Mouse (Mus musculus) liver, embryonic 16.5 days (tissue): ENCODE measurements around the gene Cyp2ab1. TPM values are rescaled to one million over a fixed set of nuclear protein-coding genes. Genes with fewer than 3 reads are reported as not detected.

ENCODE experiments used
- ATAC-seq: fragments of 200-750 bp; cut with Nextera tagmentation; 2 replicates; pipeline ENCODE4 v1.8.0; 2017; ENCODE audit warnings: low read depth, mild to moderate bottlenecking, moderate number of reproducible peaks, moderate library complexity
- H3K27ac ChIP-seq: fragments of 300-500 bp; sonication (generic); 2 replicates; pipeline ENCODE4 v1.5.1; 2014; ENCODE audit warnings: mild to moderate bottlenecking, low read length
- H3K27me3 ChIP-seq: fragments of 300-500 bp; sonication (generic); 2 replicates; pipeline ENCODE4 v1.6.1; 2014; ENCODE audit warnings: low read depth, low read length, mixed read lengths; ENCODE audit not compliant: control insufficient read depth, insufficient read depth
- H3K36me3 ChIP-seq: fragments of 300-500 bp; sonication (generic); 2 replicates; pipeline ENCODE4 v1.6.1; 2014; ENCODE audit warnings: mild to moderate bottlenecking; ENCODE audit not compliant: control insufficient read depth, insufficient read depth
- H3K4me1 ChIP-seq: fragments of 300-500 bp; sonication (generic); 2 replicates; pipeline ENCODE4 v1.6.1; 2014; ENCODE audit warnings: low read depth, low read length, mixed read lengths; ENCODE audit not compliant: control insufficient read depth
- H3K4me2 ChIP-seq: fragments of 300-500 bp; sonication (generic); 2 replicates; pipeline ENCODE4 v1.6.1; 2014; ENCODE audit warnings: low read depth, low read length, mixed read lengths
- H3K4me3 ChIP-seq: fragments of 300-500 bp; sonication (generic); 2 replicates; pipeline ENCODE4 v1.5.1; 2014; ENCODE audit warnings: low read depth, mild to moderate bottlenecking, low read length
- H3K9ac ChIP-seq: fragments of 300-500 bp; sonication (generic); 2 replicates; pipeline ENCODE4 v1.6.1; 2014; ENCODE audit warnings: low read depth, low read length
- H3K9me3 ChIP-seq: fragments of 300-500 bp; sonication (generic); replicated peaks from 2 replicates; pipeline ENCODE4 v1.6.1; 2016; ENCODE audit warnings: low read length; ENCODE audit not compliant: control insufficient read depth
- WGBS: fragments of 180-500 bp; shearing (Covaris S2); extraction: QIAGEN DNeasy Blood & Tissue Kit; methylation state at CpG from one replicate; pipeline ENCODE4 v1.1.7; 2014; ENCODE audit not compliant: insufficient replicate concordance; 5-methylcytosine and 5-hydroxymethylcytosine counted together
- polyA plus RNA-seq: library from polyadenylated mRNA; unstranded; fragments of >200 nt; fragmentation: Nextera tagmentation; extraction: Ambion mirVana; gene quantifications from 2 replicates; pipeline ENCODE4 v1.2.1, GENCODE M21; 2015

Gene Cyp2ab1
- polyA plus RNA-seq, 1 experiment from 2014 or later, result not detected

GRCm38 (mm10) chr16:20301770-20302649 lies 23.2 kb downstream of the Cyp2ab1 start, which contains the start of gene Parl:
Parl (minus strand) TSS chr16:20302387.
- under 1% methylated on average over 50 of the region's 52 CpGs for WGBS
- H3K4me3 ChIP-seq, result peak within 1 kb of the TSS; percentile 83
- H3K4me2 ChIP-seq, result peak within 1 kb of the TSS; percentile 89
- H3K36me3 ChIP-seq, result no peaks in the 10 kb centered on the region
- peak within 1 kb of the TSS; percentile 73 for H3K27ac ChIP-seq
- peak within 1 kb of the TSS; percentile 80 for H3K9ac ChIP-seq
- ATAC-seq, result peak; percentile 93
- peaks cover 19% of the 10 kb centered on the region for H3K4me1 ChIP-seq
- H3K27me3 ChIP-seq, result no peaks in the 10 kb centered on the region
- no peaks in the 10 kb centered on the region for H3K9me3 ChIP-seq

DNA sequence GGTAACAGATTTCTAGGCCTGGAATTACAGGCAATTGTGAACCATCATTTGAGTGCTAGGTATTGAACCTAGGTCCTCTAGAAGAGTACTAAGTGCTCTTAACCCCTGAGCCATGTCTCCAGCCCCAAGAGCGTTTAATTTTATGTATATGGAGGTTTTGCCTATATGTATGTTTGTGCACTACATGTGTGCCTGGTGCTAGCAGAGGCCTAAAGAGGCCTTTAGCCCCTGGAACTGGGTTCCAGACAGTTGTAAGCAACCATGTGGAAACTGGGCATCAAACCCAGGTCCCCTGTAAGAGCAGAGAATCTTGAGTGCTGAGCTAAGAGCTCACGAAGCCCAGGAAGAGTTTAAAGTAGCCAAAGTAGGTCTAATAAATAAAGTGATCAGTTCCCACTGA lies 25.1 kb downstream of the Cyp2ab1 start:
- ATAC-seq, result no peak
- Histone ChIP-seq H3K9me3 (no peaks in the 10 kb centered on the region), H3K4me3 (no peak overlapping the region), H3K4me1 (peaks cover 19% of the 10 kb centered on the region), H3K9ac (no peak overlapping the region), H3K4me2 (no peak overlapping the region), H3K36me3 (peaks cover 5% of the 10 kb centered on the region; the same call in 1 of the 2 replicates), H3K27ac (no peak overlapping the region), H3K27me3 (no peaks in the 10 kb centered on the region)
- WGBS, result 88% methylated on average over 2 of the region's 2 CpGs

GRCm38 (mm10) chr16:20280238-20280637 lies 45.0 kb downstream of the Cyp2ab1 start:
- H3K9me3 ChIP-seq, result no peaks in the 10 kb centered on the region
- H3K4me1 ChIP-seq, result no peaks in the 10 kb centered on the region
- no peak overlapping the region for H3K4me3 ChIP-seq
- H3K27me3 ChIP-seq, result no peaks in the 10 kb centered on the region
- H3K36me3 ChIP-seq, result peaks cover 4% of the 10 kb centered on the region
- H3K27ac ChIP-seq, result no peak overlapping the region
- 0 out of 2 replicates have a peak, but pooled peaks have one; percentile 27 for ATAC-seq
- WGBS, result 59% methylated on average over 4 of the region's 4 CpGs
- H3K4me2 ChIP-seq, result no peak overlapping the region
- no peak overlapping the region for H3K9ac ChIP-seq

GRCm38 (mm10) chr16:20279395-20279794 lies 45.8 kb downstream of the Cyp2ab1 start:
- WGBS, result 75% methylated on average over 5 of the region's 5 CpGs
- H3K9me3 ChIP-seq, result no peaks in the 10 kb centered on the region
- H3K27ac ChIP-seq, result no peak overlapping the region
- no peaks in the 10 kb centered on the region for H3K27me3 ChIP-seq
- no peak overlapping the region for H3K9ac ChIP-seq
- no peaks in the 10 kb centered on the region for H3K4me1 ChIP-seq
- no peak for ATAC-seq
- H3K36me3 ChIP-seq, result peaks cover 4% of the 10 kb centered on the region
- H3K4me3 ChIP-seq, result no peak overlapping the region
- H3K4me2 ChIP-seq, result no peak overlapping the region

- no peaks in the 10 kb centered on the region for H3K4me1 ChIP-seq
- no peak overlapping the region for H3K27ac ChIP-seq
- ATAC-seq, result no peak
- H3K4me3 ChIP-seq, result no peak overlapping the region
- H3K9me3 ChIP-seq, result no peaks in the 10 kb centered on the region
- no peaks in the 10 kb centered on the region for H3K36me3 ChIP-seq
- H3K27me3 ChIP-seq, result no peaks in the 10 kb centered on the region
- WGBS, result 14% methylated on average over 3 of the region's 3 CpGs
- H3K9ac ChIP-seq, result no peak overlapping the region
- H3K4me2 ChIP-seq, result no peak overlapping the region
Observed at GRCm38 (mm10) chr16:20272994-20273393, 52.2 kb downstream of the Cyp2ab1 start.

DNA sequence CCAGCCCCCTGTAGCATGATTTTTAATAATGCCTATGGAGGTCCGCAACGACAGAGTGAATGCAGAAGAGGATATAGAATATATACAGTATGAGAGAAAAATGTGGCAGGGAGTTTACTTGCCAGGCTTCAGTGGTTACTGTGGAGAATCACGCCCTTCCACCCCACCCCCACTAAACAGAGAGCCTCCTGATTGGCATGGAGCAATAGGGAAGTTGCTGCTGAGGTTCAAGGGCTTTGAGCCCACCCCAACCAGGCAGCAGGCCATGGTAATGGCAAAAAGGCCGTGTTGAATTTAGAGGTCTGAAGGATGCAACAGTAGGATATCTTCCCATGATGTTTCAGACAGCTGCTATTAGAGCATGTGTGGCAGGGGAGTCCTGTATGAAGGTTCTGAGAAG lies 53.9 kb downstream of the Cyp2ab1 start:
- WGBS, result 43% methylated on average over 4 of the region's 4 CpGs
- Histone ChIP-seq H3K4me2 (no peak overlapping the region), H3K27me3 (no peaks in the 10 kb centered on the region), H3K36me3 (no peaks in the 10 kb centered on the region), H3K4me3 (no peak overlapping the region), H3K4me1 (no peaks in the 10 kb centered on the region), H3K27ac (no peak overlapping the region), H3K9ac (no peak overlapping the region), H3K9me3 (no peaks in the 10 kb centered on the region)
- ATAC-seq, result no peak

- Histone ChIP-seq H3K4me3 (no peak overlapping the region), H3K4me1 (no peaks in the 10 kb centered on the region), H3K4me2 (no peak overlapping the region), H3K9me3 (no peaks in the 10 kb centered on the region), H3K27me3 (no peaks in the 10 kb centered on the region), H3K36me3 (no peaks in the 10 kb centered on the region), H3K9ac (no peak overlapping the region), H3K27ac (no peak overlapping the region)
- 64% methylated on average over 7 of the region's 7 CpGs for WGBS
- ATAC-seq, result no peak
Observed at GRCm38 (mm10) chr16:20265089-20265488, 60.1 kb downstream of the Cyp2ab1 start.

Other genes starting within 250 kb of the Cyp2ab1 start
- gene Klhl24, start 227.9 kb downstream of the Cyp2ab1 start, polyA plus RNA-seq, result 5.9 and 7.1 TPM in 2 replicates
- 3.8 and 4.4 TPM in 2 replicates for gene Yeats2, start 184.3 kb downstream of the Cyp2ab1 start, polyA plus RNA-seq
- 0.05 TPM in 1 of 2 replicates, not detected in the other for gene Map6d1, start 84.0 kb downstream of the Cyp2ab1 start, polyA plus RNA-seq
- 32.8 and 34.7 TPM in 2 replicates for gene Parl, start 23.0 kb downstream of the Cyp2ab1 start, polyA plus RNA-seq
- gene Abcc5, start 101.0 kb upstream of the Cyp2ab1 start, polyA plus RNA-seq, result 19.3 and 20.5 TPM in 2 replicates
- 41.0 and 44.0 TPM in 2 replicates for gene Eif2b5, start 173.4 kb upstream of the Cyp2ab1 start, polyA plus RNA-seq
- gene Dvl3, start 191.6 kb upstream of the Cyp2ab1 start, polyA plus RNA-seq, result 3.7 and 5.3 TPM in 2 replicates
- 388 and 409 TPM in 2 replicates for gene Ap2m1, start 210.1 kb upstream of the Cyp2ab1 start, polyA plus RNA-seq
- 24.6 and 25.8 TPM in 2 replicates for gene Abcf3, start 223.2 kb upstream of the Cyp2ab1 start, polyA plus RNA-seq